Mouse (Mus musculus): ENCODE data around the gene Armc5.

The Armc5 gene

DNA sequence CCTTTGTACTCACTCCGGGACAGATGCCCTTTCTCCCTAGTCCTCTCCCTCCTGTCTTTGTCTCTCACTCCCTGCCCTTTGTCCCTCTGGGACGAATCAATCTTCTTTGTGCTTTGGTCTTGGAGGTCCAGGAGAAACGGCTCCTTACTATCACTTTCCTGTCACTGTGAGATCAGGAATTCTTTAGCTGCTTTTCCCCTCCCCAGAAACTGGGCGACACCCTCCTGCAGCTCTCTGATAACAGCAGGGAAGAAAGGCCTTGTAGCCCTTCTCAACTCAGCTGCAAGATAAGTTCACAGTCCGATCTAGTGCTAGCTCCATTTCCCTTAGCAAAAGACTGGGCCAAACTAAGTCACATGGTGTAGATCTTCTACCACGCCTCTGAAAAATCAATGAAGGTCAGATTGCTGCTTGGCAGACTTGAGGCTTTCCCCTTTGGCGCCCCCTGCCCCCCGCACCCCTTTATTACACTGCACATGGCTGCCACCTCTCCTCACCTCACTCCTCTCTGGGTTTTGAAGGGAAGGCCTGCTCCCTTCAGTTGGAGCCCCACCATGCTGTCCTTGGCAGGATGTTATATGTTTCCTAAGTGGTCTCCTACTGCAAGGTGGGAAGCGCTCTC, 51.9 kb downstream of the Armc5 start:
- peak; percentile 45 for DNase-seq (ENCODE audit: low read depth, low spot score)

Measured in 3T3-L1 (cell line).